Mouse (Mus musculus): ENCODE results near the gene Cldn34b3. TPM values are rescaled to one million over a fixed set of nuclear protein-coding genes. Genes with fewer than 3 reads are reported as not detected.

Gene Cldn34b3
- not detected for polyA plus RNA-seq (2017; shearing (Covaris generic))

DNA sequence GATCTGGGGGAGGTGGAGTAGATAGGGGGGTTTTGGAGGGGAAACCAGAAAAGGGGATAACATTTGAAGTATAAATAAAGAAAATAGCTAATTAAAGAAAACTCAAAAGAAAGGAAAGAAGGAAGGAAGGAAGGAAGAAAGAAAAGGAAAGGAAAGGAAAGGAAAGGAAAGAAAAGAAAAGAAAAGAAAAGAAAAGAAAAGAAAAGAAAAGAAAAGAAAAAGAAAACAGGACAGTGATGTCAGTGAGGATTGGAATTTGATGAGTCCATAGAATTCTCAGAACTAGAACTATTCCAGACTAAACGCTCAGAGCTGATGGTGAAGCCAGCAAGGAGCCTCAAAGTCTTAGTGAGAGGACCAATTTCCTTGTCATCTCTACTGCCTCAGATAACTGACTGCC is at the start of gene Cldn34b3:
Gene Cldn34b3 (plus strand): TSS at position 301 of the 400 bp plus-strand sequence.

Other genes starting within 250 kb of the Cldn34b3 start
- under 1 TPM in 1 of 2 experiments, not detected in 1; 0.26 TPM for gene Cldn34b4, start 129.0 kb downstream of the Cldn34b3 start, polyA plus RNA-seq (2017; shearing (Covaris generic))

All from activated CD4-positive, CD25-positive, alpha-beta regulatory T cell (primary cell).